Mouse (Mus musculus): ENCODE measurements around the gene Klhl6.

- TF ChIP-seq POLR2A (IDR thresholded peaks at IDR 0.05; ENCODE audit: extremely low read depth, insufficient read depth, low read length): no peak
- TF ChIP-seq CTCF (IDR thresholded peaks at IDR 0.05; ENCODE audit: low read depth, low read length): no peak
Measured at GRCm38 (mm10) chr16:19995818-19996217, 13.0 kb upstream of the Klhl6 start.

Measured in liver, adult 2 months (tissue).